Mouse (Mus musculus) ovary, postnatal 36 days (tissue): Measurements from ENCODE around the gene H2al1a.
"Not testable (repeated sequence)": the region's sequence is repeated elsewhere in the genome, so short reads cannot be mapped to it uniquely, and the experiment has no call there.

ENCODE experiments used
- DNase-seq: peaks from one replicate; pipeline ENCODE4 v3.0.0; 2022; ENCODE audit warnings: low spot score, mixed read lengths

H2al1a gene

GRCm38 (mm10) chrX:11298957-11299356 is at the start of gene H2al1a:
H2al1a (plus strand) TSS chrX:11299257.
- DNase-seq, result not testable (repeated sequence)

- DNase-seq, result no peak
Measured at GRCm38 (mm10) chrX:11250155-11250554, 48.9 kb upstream of the H2al1a start.

GRCm38 (mm10) chrX:11254062-11254461 is 45.0 kb upstream of the H2al1a start:
- no peak for DNase-seq

GRCm38 (mm10) chrX:11254521-11255207 is 44.4 kb upstream of the H2al1a start:
- DNase-seq, result no peak

- no peak for DNase-seq
Measured at GRCm38 (mm10) chrX:11255564-11256360, 43.3 kb upstream of the H2al1a start.

GRCm38 (mm10) chrX:11264918-11265317 is 34.1 kb upstream of the H2al1a start:
- no peak for DNase-seq

GRCm38 (mm10) chrX:11267791-11268190 is 31.3 kb upstream of the H2al1a start:
- no peak for DNase-seq

GRCm38 (mm10) chrX:11269074-11269473 is 30.0 kb upstream of the H2al1a start:
- no peak for DNase-seq

- DNase-seq, result no peak
Measured at GRCm38 (mm10) chrX:11273190-11273589, 25.9 kb upstream of the H2al1a start.

GRCm38 (mm10) chrX:11277083-11277482 is 22.0 kb upstream of the H2al1a start:
- DNase-seq, result no peak

- DNase-seq, result no peak
Measured at GRCm38 (mm10) chrX:11280741-11281140, 18.3 kb upstream of the H2al1a start.

- DNase-seq, result no peak
Measured at GRCm38 (mm10) chrX:11288306-11288882, 10.7 kb upstream of the H2al1a start.

- no peak for DNase-seq
Measured at GRCm38 (mm10) chrX:11289244-11289643, 9.8 kb upstream of the H2al1a start.

GRCm38 (mm10) chrX:11302132-11302531 is 3.1 kb downstream of the H2al1a start, which contains the start of gene H2al1b:
H2al1b (plus strand) TSS chrX:11302432.
- not testable (repeated sequence) for DNase-seq

GRCm38 (mm10) chrX:11305355-11305754 is 6.3 kb downstream of the H2al1a start, which contains the start of gene H2al1c:
H2al1c (plus strand) TSS chrX:11305655.
- DNase-seq, result not testable (repeated sequence)

- DNase-seq, result not testable (repeated sequence)
Measured at GRCm38 (mm10) chrX:11308524-11308923, 9.5 kb downstream of the H2al1a start, which contains the start of gene H2al1d. H2al1d (plus strand) TSS chrX:11308824.

- not testable (repeated sequence) for DNase-seq
Measured at GRCm38 (mm10) chrX:11311634-11312033, 12.6 kb downstream of the H2al1a start, which contains the start of gene H2al1e. H2al1e (plus strand) TSS chrX:11311934.

GRCm38 (mm10) chrX:11314858-11315257 is 15.8 kb downstream of the H2al1a start, which contains the start of gene H2al1f:
H2al1f (plus strand) TSS chrX:11315158.
- DNase-seq, result not testable (repeated sequence)

GRCm38 (mm10) chrX:11317956-11318355 is 18.9 kb downstream of the H2al1a start, which contains the start of gene H2al1g:
H2al1g (plus strand) TSS chrX:11318256.
- not testable (repeated sequence) for DNase-seq

- not testable (repeated sequence) for DNase-seq
Measured at GRCm38 (mm10) chrX:11321192-11321591, 22.1 kb downstream of the H2al1a start, which contains the start of gene H2al1h. H2al1h (plus strand) TSS chrX:11321492.

- DNase-seq, result not testable (repeated sequence)
Measured at GRCm38 (mm10) chrX:11324359-11324758, 25.3 kb downstream of the H2al1a start, which contains the start of gene H2al1i. H2al1i (plus strand) TSS chrX:11324659.

GRCm38 (mm10) chrX:11327522-11327921 is 28.5 kb downstream of the H2al1a start, which contains the start of gene H2al1j:
H2al1j (plus strand) TSS chrX:11327822.
- DNase-seq, result not testable (repeated sequence)
